Mouse (Mus musculus) midbrain, embryonic 16.5 days (tissue): ENCODE data around the gene Sirpa. TPM values are rescaled to one million over a fixed set of nuclear protein-coding genes. Genes with fewer than 3 reads are reported as not detected.

Experiments
- ATAC-seq: fragments of 200-750 bp; cut with Nextera tagmentation; 2 replicates; pipeline ENCODE4 v1.8.0; 2017; ENCODE audit warnings: moderate TSS enrichment
- H3K27ac ChIP-seq: fragments of 300-500 bp; sonication (generic); 2 replicates; pipeline ENCODE4 v1.5.1; 2014; ENCODE audit warnings: mild to moderate bottlenecking, low read length, mixed read lengths
- H3K27me3 ChIP-seq: fragments of 300-500 bp; sonication (generic); 2 replicates; pipeline ENCODE4 v1.6.1; 2014; ENCODE audit warnings: low read depth, low read length, mixed read lengths; ENCODE audit not compliant: control insufficient read depth, insufficient read depth
- H3K36me3 ChIP-seq: fragments of 300-500 bp; sonication (generic); 2 replicates; pipeline ENCODE4 v1.6.1; 2014; ENCODE audit warnings: mild to moderate bottlenecking, low read length, moderate library complexity, mixed read lengths; ENCODE audit not compliant: control insufficient read depth, insufficient read depth
- H3K4me1 ChIP-seq: fragments of 300-500 bp; sonication (generic); 2 replicates; pipeline ENCODE4 v1.6.1; 2014; ENCODE audit warnings: mild to moderate bottlenecking, low read length, mixed read lengths; ENCODE audit not compliant: control insufficient read depth, insufficient read depth
- H3K4me2 ChIP-seq: fragments of 300-500 bp; sonication (generic); 2 replicates; pipeline ENCODE4 v1.6.1; 2014; ENCODE audit warnings: mild to moderate bottlenecking, low read length, mixed read lengths
- H3K4me3 ChIP-seq: fragments of 300-500 bp; sonication (generic); 2 replicates; pipeline ENCODE4 v1.5.1; 2014; ENCODE audit warnings: low read depth, mild to moderate bottlenecking, low read length, moderate library complexity, mixed read lengths
- H3K9ac ChIP-seq: fragments of 300-500 bp; sonication (generic); 2 replicates; pipeline ENCODE4 v1.6.1; 2014; ENCODE audit warnings: low read depth, low read length, mixed read lengths
- H3K9me3 ChIP-seq: fragments of 300-500 bp; sonication (generic); replicated peaks from 2 replicates; pipeline ENCODE4 v1.6.1; 2014; ENCODE audit warnings: mild to moderate bottlenecking, low read length, mixed read lengths; ENCODE audit not compliant: control insufficient read depth, poor library complexity, severe bottlenecking
- WGBS: fragments of 180-500 bp; shearing (Covaris S2); extraction: QIAGEN DNeasy Blood & Tissue Kit; methylation state at CpG from one replicate; pipeline ENCODE4 v1.1.7; 2014; 5-methylcytosine and 5-hydroxymethylcytosine counted together
- polyA plus RNA-seq: library from polyadenylated mRNA; unstranded; fragments of >200 nt; fragmentation: Nextera tagmentation; extraction: Ambion mirVana; gene quantifications from 2 replicates; pipeline ENCODE4 v1.2.1, GENCODE M21; 2015

The Sirpa gene
- polyA plus RNA-seq, 1 experiment from 2014 or later: 45.9 TPM

- WGBS: 91% methylated on average over 4 of the region's 4 CpGs
- H3K9ac ChIP-seq: 0 out of 2 replicates have a peak overlapping the region, but pooled peaks have one; percentile 59
- no peak overlapping the region for H3K4me3 ChIP-seq
- peak overlapping the region; percentile 64 for H3K4me2 ChIP-seq
- H3K4me1 ChIP-seq: peaks cover 25% of the 10 kb centered on the region
- H3K9me3 ChIP-seq: no peaks in the 10 kb centered on the region
- no peak for ATAC-seq
- H3K36me3 ChIP-seq: no peaks in the 10 kb centered on the region
- H3K27ac ChIP-seq: peak overlapping the region; percentile 85
- H3K27me3 ChIP-seq: no peaks in the 10 kb centered on the region
These were observed 17.5 kb upstream of the Sirpa start for GRCm38 (mm10) chr2:129575113-129575512.

GRCm38 (mm10) chr2:129576611-129577447 is 15.8 kb upstream of the Sirpa start:
- H3K4me1 ChIP-seq: peaks cover 25% of the 10 kb centered on the region
- no peaks in the 10 kb centered on the region for H3K9me3 ChIP-seq
- no peak overlapping the region for H3K27ac ChIP-seq
- ATAC-seq: no peak; the same call in 1 of the 2 replicates
- H3K4me3 ChIP-seq: no peak overlapping the region
- no peaks in the 10 kb centered on the region for H3K36me3 ChIP-seq
- no peak overlapping the region for H3K4me2 ChIP-seq
- H3K9ac ChIP-seq: no peak overlapping the region
- 87% methylated on average over 8 of the region's 8 CpGs for WGBS
- H3K27me3 ChIP-seq: no peaks in the 10 kb centered on the region

- no peaks in the 10 kb centered on the region for H3K36me3 ChIP-seq
- H3K27me3 ChIP-seq: no peaks in the 10 kb centered on the region
- H3K4me1 ChIP-seq: peaks cover 7% of the 10 kb centered on the region
- no peaks in the 10 kb centered on the region for H3K9me3 ChIP-seq
- 81% methylated on average over 4 of the region's 4 CpGs for WGBS
- no peak overlapping the region for H3K4me3 ChIP-seq
- no peak overlapping the region for H3K27ac ChIP-seq
- H3K4me2 ChIP-seq: no peak overlapping the region
- H3K9ac ChIP-seq: no peak overlapping the region
- ATAC-seq: no peak
These were observed 12.0 kb upstream of the Sirpa start for GRCm38 (mm10) chr2:129580656-129581055.

GRCm38 (mm10) chr2:129581826-129582225 is 10.8 kb upstream of the Sirpa start:
- no peak overlapping the region for H3K4me3 ChIP-seq
- no peaks in the 10 kb centered on the region for H3K9me3 ChIP-seq
- no peaks in the 10 kb centered on the region for H3K27me3 ChIP-seq
- WGBS: 66% methylated on average over 3 of the region's 3 CpGs
- no peak overlapping the region for H3K9ac ChIP-seq
- no peaks in the 10 kb centered on the region for H3K36me3 ChIP-seq
- peaks cover 7% of the 10 kb centered on the region for H3K4me1 ChIP-seq
- no peak overlapping the region for H3K27ac ChIP-seq
- H3K4me2 ChIP-seq: no peak overlapping the region
- no peak for ATAC-seq

GRCm38 (mm10) chr2:129582261-129582660 is 10.4 kb upstream of the Sirpa start:
- WGBS: 87% methylated on average over 4 of the region's 4 CpGs
- no peaks in the 10 kb centered on the region for H3K9me3 ChIP-seq

GRCm38 (mm10) chr2:129584905-129585304 is 7.7 kb upstream of the Sirpa start:
- Histone ChIP-seq H3K9me3 (no peaks in the 10 kb centered on the region), H3K9ac (no peak overlapping the region), H3K4me2 (no peak overlapping the region), H3K4me1 (peaks cover 8% of the 10 kb centered on the region), H3K27me3 (no peaks in the 10 kb centered on the region), H3K36me3 (no peaks in the 10 kb centered on the region), H3K4me3 (no peak overlapping the region), H3K27ac (no peak overlapping the region)
- 11% methylated on average over 1 of the region's 1 CpGs for WGBS
- ATAC-seq: no peak

More at GRCm38 (mm10) chr2:129582261-129582660, 10.4 kb upstream of the Sirpa start:
- Histone ChIP-seq H3K9ac (no peak overlapping the region), H3K4me3 (no peak overlapping the region), H3K36me3 (no peaks in the 10 kb centered on the region), H3K4me2 (no peak overlapping the region), H3K27ac (no peak overlapping the region), H3K4me1 (peaks cover 7% of the 10 kb centered on the region), H3K27me3 (no peaks in the 10 kb centered on the region)
- no peak for ATAC-seq

GRCm38 (mm10) chr2:129585904-129586514 is 6.6 kb upstream of the Sirpa start:
- Histone ChIP-seq H3K4me3 (no peak overlapping the region), H3K4me2 (no peak overlapping the region), H3K27me3 (no peaks in the 10 kb centered on the region), H3K4me1 (peaks cover 8% of the 10 kb centered on the region), H3K9me3 (no peaks in the 10 kb centered on the region), H3K9ac (no peak overlapping the region), H3K27ac (no peak overlapping the region), H3K36me3 (no peaks in the 10 kb centered on the region)
- 80% methylated on average over 11 of the region's 11 CpGs for WGBS
- ATAC-seq: no peak

GRCm38 (mm10) chr2:129587241-129587640 is 5.4 kb upstream of the Sirpa start:
- no peak for ATAC-seq
- H3K9ac ChIP-seq: no peak overlapping the region
- no peak overlapping the region for H3K27ac ChIP-seq
- WGBS: 49% methylated on average over 3 of the region's 3 CpGs
- no peak overlapping the region for H3K4me2 ChIP-seq
- no peak overlapping the region for H3K4me3 ChIP-seq
- peaks cover 14% of the 10 kb centered on the region for H3K4me1 ChIP-seq
- no peaks in the 10 kb centered on the region for H3K36me3 ChIP-seq
- H3K9me3 ChIP-seq: no peaks in the 10 kb centered on the region
- H3K27me3 ChIP-seq: no peaks in the 10 kb centered on the region

- Histone ChIP-seq H3K4me3 (no peak overlapping the region), H3K36me3 (no peaks in the 10 kb centered on the region), H3K4me2 (no peak overlapping the region), H3K27ac (no peak overlapping the region), H3K9ac (no peak overlapping the region), H3K27me3 (no peaks in the 10 kb centered on the region), H3K9me3 (no peaks in the 10 kb centered on the region), H3K4me1 (peaks cover 18% of the 10 kb centered on the region)
- WGBS: 13% methylated on average over 7 of the region's 7 CpGs
- no peak for ATAC-seq
These were observed 4.8 kb upstream of the Sirpa start for GRCm38 (mm10) chr2:129587825-129588251.
